Mouse (Mus musculus) spleen, adult 2 months (tissue): ENCODE results near the gene Ccne1.

Source experiments
- CTCF ChIP-seq: fragments of 200-500 bp; IDR thresholded peaks from 2 replicates; pipeline ENCODE4 v1.5.1; 2011; ENCODE audit warnings: mild to moderate bottlenecking, inconsistent platforms; ENCODE audit not compliant: insufficient read depth, insufficient read length, insufficient replicate concordance; ENCODE audit errors: extremely low read depth
- POLR2A ChIP-seq: fragments of 200-500 bp; IDR thresholded peaks from 2 replicates; pipeline ENCODE4 v1.6.1; 2011; ENCODE audit warnings: low read depth, low read length, inconsistent platforms

DNA sequence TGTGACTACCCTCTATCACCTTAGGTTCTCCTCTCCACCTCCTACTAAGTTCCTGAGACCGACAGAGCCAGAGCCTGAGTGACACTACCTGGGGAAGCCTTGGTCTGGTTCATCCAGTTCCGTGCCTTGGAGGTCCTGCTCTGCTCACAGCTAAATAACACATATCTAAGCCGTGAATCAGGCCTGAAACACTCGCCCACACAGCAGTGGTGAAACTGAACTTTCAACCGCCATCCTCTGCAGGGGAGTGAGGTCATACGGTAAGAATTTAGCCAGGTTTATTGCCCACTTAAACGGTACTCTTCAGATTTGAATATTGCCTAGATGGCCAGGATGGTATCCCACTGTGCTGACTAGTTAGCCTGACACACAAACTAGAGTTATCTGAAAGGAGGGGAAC, 30.1 kb downstream of the Ccne1 start:
- no peak for TF ChIP-seq CTCF
- TF ChIP-seq POLR2A: no peak
